20 mouse cellular contexts compared by ENCODE assay signal in genomic region chr6:38795096-38795816, GRCm38 (mm10).
A peak's percentile ranks its signal among the peaks of the same experiment; 100 is the strongest.
DNase-seq lines count a peak whose midpoint lies in the region; ATAC-seq lines count a peak whose summit lies in the region.
"Had no signal": no experiment of that assay in that cellular context is flagged by ENCODE, and none has a peak within 500 bp of the region (broad histone marks: within the 10 kb centered on the region; RNA-seq: fewer than 3 reads in every experiment).

No protein-coding gene starts in this region.

- H3K9me3 ChIP-seq in heart, embryonic 13.5 days: no peaks in the 10 kb centered on the region
- H3K9me3 ChIP-seq in liver, embryonic 16.5 days (replicated peaks; ENCODE audit: control insufficient read depth, low read length): no peaks in the 10 kb centered on the region
- H3K9me3 ChIP-seq: embryonic facial prominence, embryonic 12.5 days; forebrain, embryonic 13.5 days; hindbrain, embryonic 12.5 days; limb, embryonic 10.5 days; lung, embryonic 15.5 days; neural tube, embryonic 15.5 days had no signal

- no peak overlapping the region for H3K4me3 ChIP-seq in heart, embryonic 13.5 days
- H3K4me3 ChIP-seq in liver, embryonic 16.5 days (ENCODE audit: low read depth, low read length): no peak overlapping the region
- H3K4me3 ChIP-seq: embryonic facial prominence, embryonic 12.5 days; forebrain, embryonic 13.5 days; hindbrain, embryonic 12.5 days; limb, embryonic 10.5 days; lung, embryonic 15.5 days; neural tube, embryonic 15.5 days had no signal

- no peak overlapping the region for H3K4me2 ChIP-seq in heart, embryonic 13.5 days
- peak overlapping the region; percentile 31 for H3K4me2 ChIP-seq in liver, embryonic 16.5 days (ENCODE audit: low read depth, low read length)
- H3K4me2 ChIP-seq: embryonic facial prominence, embryonic 12.5 days; forebrain, embryonic 13.5 days; hindbrain, embryonic 12.5 days; lung, embryonic 15.5 days; neural tube, embryonic 15.5 days had no signal

- no peaks in the 10 kb centered on the region for H3K27me3 ChIP-seq in heart, embryonic 13.5 days (replicated peaks)
- no peaks in the 10 kb centered on the region for H3K27me3 ChIP-seq in liver, embryonic 16.5 days (ENCODE audit: control insufficient read depth, insufficient read depth, low read depth, low read length)
- H3K27me3 ChIP-seq: CH12.LX; embryonic facial prominence, embryonic 12.5 days; forebrain, embryonic 13.5 days; hindbrain, embryonic 12.5 days; lung, embryonic 15.5 days; neural tube, embryonic 15.5 days had no signal

- ATAC-seq in heart, embryonic 13.5 days (ENCODE audit: extremely low read depth, insufficient number of reproducible peaks, low FRiP score, low TSS enrichment): no peak
- ATAC-seq in erythroblast, adult 5-6 weeks (replicated peaks; ENCODE audit: low FRiP score, poor library complexity, severe bottlenecking): peak; percentile 59; the same call in 1 of the 2 replicates
- ATAC-seq in liver, embryonic 16.5 days (ENCODE audit: low read depth): peak; percentile 89
- ATAC-seq: forebrain, embryonic 13.5 days; intestine, postnatal 0 days had no signal

- H3K27ac ChIP-seq in heart, embryonic 13.5 days (replicated peaks): 0 out of 2 replicates have a peak overlapping the region, but pooled peaks have one; percentile 33
- H3K27ac ChIP-seq in liver, embryonic 16.5 days (ENCODE audit: low read length): peak overlapping the region; percentile 78
- H3K27ac ChIP-seq: embryonic facial prominence, embryonic 12.5 days; forebrain, embryonic 13.5 days; hindbrain, embryonic 12.5 days; limb, embryonic 10.5 days; lung, embryonic 15.5 days; neural tube, embryonic 15.5 days had no signal

- peaks cover 7% of the 10 kb centered on the region for H3K36me3 ChIP-seq in heart, embryonic 13.5 days
- H3K36me3 ChIP-seq in liver, embryonic 16.5 days (ENCODE audit: control insufficient read depth, insufficient read depth): peaks cover 30% of the 10 kb centered on the region
- H3K36me3 ChIP-seq: hindbrain, embryonic 12.5 days; lung, embryonic 15.5 days; neural tube, embryonic 15.5 days had no signal

- peaks cover 49% of the 10 kb centered on the region for H3K4me1 ChIP-seq in heart, embryonic 13.5 days
- H3K4me1 ChIP-seq in liver, embryonic 16.5 days (ENCODE audit: control insufficient read depth, low read depth, low read length): peaks cover 31% of the 10 kb centered on the region
- H3K4me1 ChIP-seq: embryonic facial prominence, embryonic 12.5 days; hindbrain, embryonic 12.5 days; limb, embryonic 10.5 days had no signal

- DNase-seq in heart, postnatal 4 days: no peak
- DNase-seq in cerebellum, adult 8-10 months: no peak
- DNase-seq in right cerebral cortex, postnatal 4 days: no peak
- no peak for DNase-seq in left cerebral cortex, postnatal 4 days
- DNase-seq: adrenal gland, adult 2 months; cerebellum, postnatal 36 days; kidney, postnatal 25 days; retina, postnatal 1 day; spleen, adult 18-20 months had no signal

- WGBS in heart, embryonic 13.5 days: 47% methylated on average over 3 of the region's 3 CpGs
- 27% methylated on average over 3 of the region's 3 CpGs for WGBS in liver, embryonic 16.5 days (ENCODE audit: insufficient replicate concordance)

- intact Hi-C loops in left cerebral cortex, postnatal 4 days (cut with DNase I): no loop called here

- no peak overlapping the region for H3K9ac ChIP-seq in heart, embryonic 13.5 days
- H3K9ac ChIP-seq in liver, embryonic 16.5 days (ENCODE audit: low read depth, low read length): no peak overlapping the region
- H3K9ac ChIP-seq: embryonic facial prominence, embryonic 12.5 days; forebrain, embryonic 13.5 days; hindbrain, embryonic 12.5 days; lung, embryonic 15.5 days; neural tube, embryonic 15.5 days had no signal
